Mouse (Mus musculus): ENCODE data around the gene 1110051M20Rik.

1110051M20Rik gene

DNA sequence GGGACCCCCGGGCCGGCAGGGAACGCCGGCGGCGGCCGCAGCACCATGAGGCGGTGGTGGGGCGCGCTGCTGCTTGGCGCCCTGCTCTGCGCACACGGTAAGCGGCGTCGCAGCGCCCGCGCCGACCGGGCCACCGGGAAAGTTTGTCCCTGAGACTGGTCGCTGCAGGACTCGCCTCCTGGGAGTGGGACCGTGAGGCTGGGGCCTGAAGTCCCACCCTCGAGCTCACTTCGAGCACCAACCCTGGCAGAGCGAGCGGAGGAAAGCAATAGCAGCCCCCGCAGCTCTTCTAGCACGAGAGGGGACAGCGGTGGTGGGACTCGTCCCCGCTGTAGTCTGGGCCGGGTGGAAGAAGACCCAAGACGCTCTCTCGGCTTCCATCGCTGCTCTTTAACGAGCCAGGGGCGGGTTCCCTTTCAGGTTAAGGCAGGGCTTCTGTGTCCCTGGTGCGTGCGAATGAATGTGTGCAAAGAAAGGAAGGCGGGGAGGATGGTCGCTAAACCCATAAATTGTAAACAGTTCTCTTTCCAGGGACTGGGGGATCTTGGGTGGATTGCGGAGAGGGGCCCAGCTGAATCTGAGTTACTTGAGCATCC, 13.2 kb upstream of the 1110051M20Rik start:
- DNase-seq (ENCODE audit: low spot score) = no peak

DNA sequence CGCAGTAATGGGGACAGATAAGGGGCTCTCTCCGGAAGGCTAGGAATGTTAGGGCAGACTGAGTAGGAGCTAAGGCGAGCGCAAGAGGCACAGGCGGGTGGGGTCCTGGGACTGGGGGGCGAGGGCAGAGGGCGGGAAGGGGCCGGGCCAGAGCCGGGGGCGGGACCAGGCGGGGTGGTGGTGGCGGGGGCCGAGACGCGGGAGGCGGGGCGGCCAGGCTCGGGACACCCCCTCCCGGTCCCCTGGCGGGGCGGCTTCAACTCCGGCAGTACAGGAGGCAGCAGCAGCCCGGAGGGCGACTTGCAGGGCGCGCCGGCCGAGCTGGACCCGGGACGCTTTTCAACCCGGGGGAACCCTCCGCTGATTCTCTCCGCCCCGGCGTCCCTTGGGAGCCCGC, 12.8 kb upstream of the 1110051M20Rik start, which contains the start of gene Lrp4:
Gene Lrp4 (plus strand): TSS at position 253 of the 397 bp plus-strand sequence.
- peak; percentile 32 for DNase-seq (ENCODE audit: low spot score)

DNA sequence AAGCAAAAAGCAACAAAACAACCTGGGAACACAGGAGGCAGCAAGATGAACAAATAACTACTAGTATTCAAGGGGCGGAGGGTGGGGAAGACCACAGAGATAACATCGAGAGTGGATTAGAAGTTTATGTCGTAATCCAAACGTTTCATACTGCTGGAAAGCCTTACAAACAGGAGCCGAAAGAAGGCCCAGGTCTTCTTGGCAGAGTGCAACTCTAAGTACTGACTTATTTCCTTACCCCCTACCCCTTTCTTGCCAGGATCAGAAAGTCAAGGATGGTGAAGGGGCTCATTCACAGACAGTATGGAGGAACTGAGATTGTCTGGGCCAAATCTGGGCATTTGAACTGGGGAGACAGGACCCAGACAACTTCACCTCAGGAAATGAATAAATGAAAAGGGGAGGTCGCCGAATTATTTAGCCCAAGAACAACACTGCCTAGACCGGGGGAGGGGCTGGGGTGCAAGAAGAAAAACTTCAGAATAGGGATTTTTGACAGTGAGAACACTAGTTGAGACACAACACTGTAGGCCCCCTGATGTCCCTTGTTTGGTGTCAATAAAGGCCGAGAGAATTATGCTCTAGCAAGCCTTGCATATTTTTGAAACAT, 12.1 kb upstream of the 1110051M20Rik start:
- DNase-seq (ENCODE audit: low spot score) = no peak

DNA sequence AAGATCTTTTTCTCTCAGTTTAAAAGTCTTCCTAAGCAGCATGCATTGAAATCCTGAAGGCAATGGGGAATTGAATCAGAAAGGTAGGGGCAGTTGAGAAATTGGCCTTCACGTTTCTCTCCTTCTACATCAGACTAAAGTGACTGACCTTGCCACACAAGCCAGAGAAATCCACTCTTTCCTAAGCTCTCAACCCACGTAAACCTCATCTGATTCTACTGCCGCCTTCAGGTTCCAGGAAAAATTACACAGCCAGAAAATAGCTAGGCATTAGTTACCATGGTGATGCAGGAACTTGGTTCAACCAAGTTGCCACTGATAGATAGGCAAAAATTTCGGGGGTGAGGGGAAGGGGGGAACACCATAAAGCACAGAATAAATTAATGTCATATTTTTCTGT, 11.3 kb upstream of the 1110051M20Rik start:
- DNase-seq (ENCODE audit: low spot score) = peak; percentile 31

DNA sequence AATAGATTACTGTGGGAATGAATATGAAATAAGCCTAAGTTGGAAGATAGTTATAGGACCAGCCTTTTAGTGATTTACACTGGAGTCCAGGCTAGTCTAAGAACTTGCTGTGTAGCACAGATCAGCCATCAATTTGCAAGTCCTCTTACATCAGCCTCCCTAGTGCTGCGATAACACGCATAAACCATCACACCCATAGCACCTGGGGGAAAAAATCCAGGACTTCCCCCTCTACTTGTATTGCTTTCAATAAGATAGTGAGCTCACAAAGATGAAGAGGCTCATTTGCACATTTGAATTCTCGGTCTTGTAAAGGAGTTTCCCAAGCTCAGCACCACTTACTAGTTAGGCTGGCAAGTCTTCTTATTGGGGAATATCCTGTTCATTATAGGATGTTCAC, 9.9 kb upstream of the 1110051M20Rik start:
- DNase-seq (ENCODE audit: low spot score) = no peak

DNA sequence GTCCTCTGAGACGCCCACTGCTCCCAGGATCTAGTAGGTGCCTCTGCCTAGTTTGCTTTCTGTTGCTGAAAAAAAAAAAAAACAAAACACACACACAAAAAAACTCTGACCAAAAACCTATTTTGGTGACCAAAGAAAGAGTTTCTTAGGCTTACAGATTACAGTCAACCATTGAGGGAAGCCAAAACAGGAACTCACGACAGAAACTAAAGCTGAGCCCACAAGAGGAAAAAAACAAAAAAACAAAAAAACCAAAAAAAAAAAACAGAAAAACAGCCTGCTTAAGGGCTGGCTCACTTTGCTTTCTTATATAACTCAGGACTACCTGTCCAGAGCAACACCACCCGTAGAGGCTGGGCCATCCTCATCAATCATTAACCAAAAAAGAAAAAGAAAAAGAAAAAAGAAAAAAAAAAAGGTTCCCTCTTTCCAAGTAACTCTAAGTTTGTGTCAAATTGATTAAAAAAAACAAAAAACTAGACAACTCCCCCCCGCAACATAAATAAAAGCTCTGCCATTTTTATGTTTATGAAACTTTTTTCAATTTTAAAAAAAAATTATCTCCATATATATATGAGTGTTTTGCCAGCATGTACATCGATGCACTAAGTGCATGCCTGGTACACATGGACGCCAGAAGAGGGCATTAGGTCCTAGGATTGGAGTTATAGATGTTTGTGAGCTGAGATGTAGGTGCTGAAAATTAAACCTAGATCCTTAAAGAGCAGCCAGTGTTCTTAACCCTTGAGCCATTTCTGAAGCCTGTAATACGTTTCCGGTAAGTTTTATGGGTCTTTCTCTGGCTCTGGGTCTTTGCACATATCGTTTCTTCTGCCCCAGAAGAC, 8.9 kb upstream of the 1110051M20Rik start:
- DNase-seq (ENCODE audit: low spot score) = no peak

DNA sequence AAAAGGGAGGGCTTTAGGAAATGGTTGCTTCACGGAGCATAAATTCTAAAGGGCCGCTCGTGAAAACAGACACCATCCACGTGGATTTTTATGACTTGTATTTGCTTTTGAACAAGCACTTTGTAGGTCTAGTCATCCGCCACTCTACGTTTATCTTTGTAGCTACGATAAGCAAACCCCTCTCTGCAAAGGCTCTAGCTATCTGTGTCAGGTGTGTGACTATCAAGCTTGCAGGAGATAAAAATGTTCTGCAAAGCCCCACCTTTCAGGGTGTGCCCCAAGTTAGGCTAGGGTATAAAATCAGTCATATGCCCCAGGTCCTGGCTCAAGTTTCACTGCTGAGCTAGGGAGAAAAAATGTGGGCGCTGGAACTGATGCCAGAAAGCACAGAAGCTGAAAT, 8.2 kb upstream of the 1110051M20Rik start:
- DNase-seq (ENCODE audit: low spot score) = no peak

DNA sequence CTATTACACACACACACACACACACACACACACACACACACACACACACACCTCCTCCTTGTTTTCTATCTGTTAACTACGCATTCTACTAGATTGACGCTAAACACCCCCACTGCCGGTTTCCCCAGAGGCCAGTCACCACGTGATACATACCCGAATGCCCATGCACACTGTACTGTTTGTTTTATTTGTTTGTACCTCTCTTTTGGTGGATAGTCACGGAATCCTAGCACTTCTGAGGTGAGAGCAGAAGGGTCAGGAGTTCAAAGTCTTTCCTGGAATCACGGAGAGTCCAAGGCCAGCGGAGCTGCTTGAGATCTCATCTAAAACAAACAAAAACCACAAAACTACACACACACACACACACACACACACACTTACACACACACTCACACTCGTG, 5.8 kb upstream of the 1110051M20Rik start:
- DNase-seq (ENCODE audit: low spot score) = no peak

DNA sequence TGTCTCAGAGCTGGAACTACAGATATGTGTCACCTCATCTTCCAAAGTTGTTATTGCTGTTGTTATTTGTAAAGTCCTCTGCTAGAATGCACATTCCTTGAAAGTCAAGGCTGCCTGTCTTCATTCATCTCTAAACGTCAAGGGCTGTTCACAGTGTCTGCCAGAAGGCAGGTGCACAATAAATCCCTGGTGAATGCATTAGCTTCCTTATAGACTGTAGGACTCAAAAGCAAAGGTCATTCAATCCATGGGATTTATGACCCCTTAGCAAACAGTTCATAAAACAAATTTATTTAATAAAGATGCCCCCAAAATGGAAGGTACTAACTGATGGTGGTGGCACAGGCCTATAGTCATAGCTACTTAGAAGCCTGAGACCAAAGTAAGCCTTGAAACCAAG, 5.2 kb upstream of the 1110051M20Rik start:
- no peak for DNase-seq (ENCODE audit: low spot score)

DNA sequence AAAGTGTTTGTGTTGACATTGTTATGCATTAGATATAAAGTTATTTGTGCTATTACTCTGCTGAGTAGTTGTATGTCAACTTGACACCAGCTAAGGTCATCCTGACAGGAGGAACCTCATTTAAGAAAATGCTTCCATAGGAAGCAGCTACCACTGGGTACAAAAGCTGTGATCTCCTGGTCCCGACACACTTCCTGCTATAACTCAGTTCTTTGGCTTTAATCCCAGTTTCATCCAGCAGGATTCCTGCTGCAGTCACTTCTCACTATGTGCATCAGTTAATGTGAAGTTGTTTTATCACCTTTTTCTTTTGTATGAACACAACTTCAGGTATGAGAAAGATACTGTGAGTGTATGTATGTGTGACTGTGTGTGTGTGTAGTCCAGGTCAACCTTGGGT, 2.3 kb downstream of the 1110051M20Rik start:
- no peak for DNase-seq (ENCODE audit: low spot score)

DNA sequence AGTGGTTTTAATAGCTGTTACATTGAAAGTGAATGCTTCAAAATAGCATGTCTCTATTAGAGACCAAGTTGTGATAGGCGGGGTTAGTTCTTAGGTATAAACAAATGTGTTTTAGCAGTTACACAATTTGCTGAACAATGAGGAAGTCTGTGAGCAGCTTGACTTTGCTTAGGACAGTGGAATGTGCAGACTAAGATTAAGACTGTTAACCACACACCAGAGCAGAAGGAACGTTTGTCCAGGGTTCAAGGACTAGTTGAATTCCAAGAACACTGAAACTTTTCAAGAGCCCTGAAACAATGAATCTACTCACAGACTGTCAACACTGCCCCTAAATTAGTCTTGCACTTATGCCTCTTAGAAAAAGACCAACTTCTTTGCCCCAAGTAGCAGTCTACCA, 2.8 kb downstream of the 1110051M20Rik start:
- no peak for DNase-seq (ENCODE audit: low spot score)

DNA sequence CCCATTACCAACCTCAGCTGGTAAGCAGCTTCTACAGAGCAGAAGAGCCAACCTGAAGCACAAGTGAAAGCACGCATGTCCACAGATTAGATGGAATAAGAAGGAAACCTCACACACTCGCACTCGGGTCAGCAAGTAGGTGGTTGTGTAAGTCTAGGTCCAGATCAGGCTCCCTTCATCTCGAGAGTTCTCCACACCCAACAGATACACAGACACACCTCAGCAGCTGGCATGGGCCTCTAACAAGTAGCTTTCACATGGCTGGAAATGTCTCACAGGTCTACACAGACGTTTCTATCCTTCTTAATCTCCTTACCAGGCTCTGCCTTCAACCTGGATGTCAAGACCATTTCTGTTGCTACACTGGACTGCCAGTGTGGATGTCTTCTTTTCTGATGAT, 3.8 kb downstream of the 1110051M20Rik start:
- no peak for DNase-seq (ENCODE audit: low spot score)

DNA sequence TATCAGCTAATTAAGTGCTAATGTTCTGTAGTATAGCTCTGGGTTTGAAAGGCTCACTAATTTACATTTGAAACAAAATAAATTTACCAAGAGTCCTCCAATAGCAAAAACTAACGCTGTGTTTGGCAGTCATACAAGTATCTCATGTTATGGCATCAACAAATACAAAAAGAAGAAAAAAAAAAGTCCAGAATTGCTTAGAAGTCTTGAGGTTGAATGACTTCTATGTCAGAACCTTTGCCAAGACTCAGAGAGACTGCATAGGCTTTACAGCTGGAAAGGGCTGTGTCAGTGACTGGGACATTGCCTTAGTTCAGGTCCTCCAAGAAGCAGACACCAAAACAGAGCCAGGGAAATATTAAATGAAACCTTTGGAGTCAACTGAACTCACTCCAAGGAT, 4.6 kb downstream of the 1110051M20Rik start:
- DNase-seq (ENCODE audit: low spot score) = no peak

DNA sequence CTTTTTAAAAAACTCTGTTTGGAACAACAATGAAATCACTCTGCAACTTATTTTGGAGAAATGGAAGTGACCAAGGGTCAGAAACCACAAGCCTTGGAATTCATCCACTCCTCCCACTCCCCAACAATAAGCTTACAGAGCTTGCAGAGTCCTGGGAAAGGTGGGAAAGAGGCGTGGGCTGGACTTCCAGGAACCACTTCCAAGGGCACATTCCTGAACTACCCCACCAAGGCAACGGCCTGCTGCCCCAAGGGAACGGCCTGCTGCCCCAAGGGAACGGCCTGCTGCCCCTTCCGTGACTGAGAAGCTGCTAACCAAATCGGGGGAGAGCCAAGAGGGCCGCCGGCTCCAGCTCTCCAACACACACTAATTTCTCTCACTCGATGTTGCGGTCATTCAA, 5.2 kb downstream of the 1110051M20Rik start:
- DNase-seq (ENCODE audit: low spot score) = no peak

DNA sequence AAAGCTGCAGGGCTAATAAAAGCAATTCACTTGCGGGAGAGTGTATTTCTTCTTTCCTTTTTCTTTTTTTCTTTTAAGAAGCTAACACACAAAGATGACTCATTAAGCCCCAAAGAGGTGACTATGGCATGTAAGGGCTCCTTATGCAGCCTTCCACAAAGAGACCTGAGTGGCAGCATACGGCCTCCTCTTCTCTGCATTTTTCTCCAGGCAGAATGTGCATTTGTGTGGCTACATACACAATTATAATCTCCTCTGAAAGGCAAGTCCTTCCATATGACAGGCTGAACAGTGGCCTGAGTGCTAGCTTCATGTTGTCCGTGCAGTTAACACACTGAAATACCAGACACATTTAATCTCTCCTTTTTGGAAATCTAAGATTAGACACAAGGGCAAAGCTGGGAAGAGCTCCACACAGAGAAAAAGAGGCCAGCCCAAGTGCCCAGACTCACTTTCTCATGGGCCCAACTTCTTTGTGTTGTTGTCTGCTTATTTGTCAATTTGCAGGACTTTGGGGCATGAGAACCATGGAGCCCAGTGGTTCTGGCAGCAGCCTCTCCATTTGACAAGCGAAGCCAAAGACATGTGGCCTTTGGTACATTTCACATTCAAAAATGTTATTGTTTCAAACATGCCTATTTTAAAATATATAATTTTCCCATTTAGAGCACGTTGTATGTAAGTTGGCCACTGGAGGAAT, 7.2 kb downstream of the 1110051M20Rik start:
- no peak for DNase-seq (ENCODE audit: low spot score)

DNA sequence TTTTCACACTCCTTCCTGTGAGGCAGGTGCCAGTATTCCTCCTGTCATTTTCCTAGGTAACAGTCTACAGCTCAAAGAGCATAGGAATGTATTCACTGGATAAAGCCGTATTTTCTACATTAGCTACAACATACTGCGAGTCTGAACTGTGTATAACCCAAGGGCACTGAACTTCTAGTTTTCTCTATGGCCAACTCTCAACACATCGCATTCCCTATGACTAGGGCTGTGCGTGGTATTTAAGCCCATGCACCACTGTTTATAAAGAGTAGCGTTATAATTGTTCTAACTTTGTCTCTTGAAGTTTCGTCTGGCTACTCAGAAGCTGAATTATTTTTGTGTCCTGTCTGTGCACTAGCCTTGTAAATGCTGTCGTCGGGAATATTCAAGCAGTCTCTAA, 7.8 kb downstream of the 1110051M20Rik start:
- no peak for DNase-seq (ENCODE audit: low spot score)

DNA sequence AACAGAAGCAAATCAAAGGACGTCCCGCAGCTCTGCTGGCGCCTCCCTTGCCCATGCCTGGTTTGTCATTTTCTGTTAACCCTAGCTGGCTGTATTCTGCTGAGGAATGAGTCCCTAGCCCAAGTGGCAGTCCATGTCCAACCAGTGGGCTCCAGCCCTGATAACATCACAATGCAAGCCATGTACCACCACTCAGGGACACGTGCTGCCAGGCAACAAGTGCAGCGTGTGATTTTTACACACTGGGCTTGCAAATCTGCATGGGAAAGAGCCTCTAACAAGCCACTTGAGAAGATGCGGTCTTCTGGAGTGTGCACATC, 13.9 kb downstream of the 1110051M20Rik start:
- DNase-seq (ENCODE audit: low spot score) = no peak

DNA sequence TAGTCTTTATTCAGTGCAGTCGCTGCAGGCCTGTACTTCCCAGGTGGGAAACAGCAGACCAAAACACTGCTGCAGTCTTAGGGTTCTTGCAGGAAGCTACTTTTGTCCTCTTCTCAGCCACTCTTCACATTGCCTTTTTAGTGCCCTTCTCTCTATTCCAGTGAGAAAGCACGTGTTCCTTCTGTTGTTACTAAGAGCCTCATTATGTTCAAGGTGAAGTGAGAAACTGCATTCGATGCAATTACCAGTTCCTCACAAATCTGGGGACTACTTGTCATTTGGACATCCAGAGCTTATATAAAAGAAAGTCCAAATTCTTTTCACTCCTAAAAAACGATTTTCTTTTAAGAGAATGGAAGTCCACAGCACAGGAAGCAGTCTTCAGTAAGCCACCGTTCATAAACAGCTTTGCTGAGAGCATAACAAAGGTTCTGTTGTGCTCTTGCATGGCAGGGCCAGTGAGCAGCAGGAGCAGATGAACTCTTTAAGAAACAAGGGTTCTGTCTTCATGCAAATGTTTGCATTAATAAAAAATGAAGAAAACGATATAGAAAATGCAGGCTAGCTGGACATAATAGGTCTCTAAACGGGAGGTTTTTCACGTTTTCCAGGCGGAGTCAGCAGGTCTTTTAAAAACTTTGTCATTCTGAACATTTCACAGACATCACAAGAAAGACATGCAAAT, 14.4 kb downstream of the 1110051M20Rik start:
- no peak for DNase-seq (ENCODE audit: low spot score)

DNA sequence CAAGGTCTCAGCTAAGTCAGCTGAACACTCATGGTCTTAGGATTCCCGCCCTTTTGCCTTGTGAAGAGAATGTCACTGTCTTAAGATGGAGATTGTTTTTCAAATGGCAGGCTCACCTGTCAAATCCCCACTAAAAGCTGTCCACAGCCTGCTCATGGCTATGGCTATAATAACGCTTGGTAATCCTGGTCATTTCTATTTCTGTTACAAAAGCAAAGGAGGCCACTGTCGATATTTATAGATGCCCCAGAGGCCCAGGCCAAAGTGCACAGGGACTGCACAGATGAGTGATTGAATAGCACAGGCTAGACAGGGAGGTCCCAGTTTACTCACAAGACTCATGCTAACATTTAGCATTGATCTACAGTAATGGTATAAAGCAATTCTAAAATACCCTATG, 15.4 kb downstream of the 1110051M20Rik start:
- DNase-seq (ENCODE audit: low spot score) = no peak

DNA sequence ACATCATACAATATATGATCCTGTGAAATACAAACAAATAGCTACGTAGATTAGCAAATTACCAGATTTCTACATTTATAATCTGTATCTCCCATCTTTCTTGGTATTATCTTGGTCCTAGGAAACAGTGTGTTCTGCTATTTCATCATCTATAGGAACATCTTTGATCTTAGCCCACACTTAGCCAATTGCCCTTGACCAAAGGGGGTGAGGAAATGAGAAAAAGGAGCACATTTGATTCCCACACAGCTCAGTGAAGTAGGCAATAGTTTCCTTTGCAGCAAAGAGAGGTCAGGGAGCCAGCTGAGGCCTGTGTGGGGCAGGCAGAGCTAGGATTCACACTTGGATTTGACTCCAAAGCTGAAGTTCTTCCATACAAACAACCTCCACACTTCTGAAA, 18.2 kb downstream of the 1110051M20Rik start:
- DNase-seq (ENCODE audit: low spot score) = no peak

DNA sequence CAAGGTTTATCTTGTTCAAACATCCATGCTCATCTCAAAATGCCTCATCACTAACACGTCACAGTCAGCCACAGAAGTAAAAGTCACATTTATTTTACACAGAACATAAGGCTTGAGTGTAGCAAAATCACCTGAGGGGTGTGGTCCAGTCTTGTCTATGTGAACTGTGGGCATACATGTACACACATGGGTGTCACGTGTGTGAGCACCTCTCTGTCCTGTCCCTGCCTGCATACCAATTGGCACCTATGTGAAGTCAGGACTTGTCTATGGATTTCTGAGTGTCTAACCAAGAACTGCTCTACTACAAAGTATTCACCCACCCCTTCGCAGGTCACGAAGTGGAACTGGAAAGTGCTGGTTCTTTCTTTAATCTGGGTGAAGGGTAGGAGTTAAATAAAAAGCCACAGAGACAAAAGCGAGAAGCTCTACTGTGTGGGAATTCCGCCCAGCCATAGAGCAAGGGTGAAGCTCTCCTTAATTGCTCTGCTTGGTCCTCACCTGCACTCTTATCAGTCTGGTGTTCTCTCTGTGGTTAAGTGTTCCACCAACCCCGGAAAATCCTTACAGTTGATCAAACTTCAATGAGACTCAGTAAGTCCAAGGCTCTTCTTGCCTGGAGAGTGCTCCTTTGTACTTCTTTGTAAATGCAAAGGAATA, 20.3 kb downstream of the 1110051M20Rik start:
- DNase-seq (ENCODE audit: low spot score) = no peak

DNA sequence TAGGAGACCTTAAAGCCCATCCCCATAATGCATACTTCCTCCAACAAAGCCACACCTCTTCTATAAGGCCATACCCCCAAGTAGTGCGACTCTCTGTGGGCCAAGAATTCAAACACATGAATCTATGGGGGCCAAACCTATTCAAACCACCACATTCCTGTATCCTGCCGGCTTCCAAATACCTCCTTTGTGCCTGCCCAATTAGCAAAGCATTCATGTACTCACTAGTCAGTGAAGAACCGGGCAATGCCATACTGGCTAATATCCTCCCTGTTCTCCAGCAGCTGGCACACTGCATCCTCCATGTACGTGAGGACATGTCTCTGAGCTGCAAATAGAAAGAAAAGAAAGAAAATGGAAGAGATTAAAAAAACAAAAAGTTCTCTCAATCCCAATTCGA, 22.9 kb downstream of the 1110051M20Rik start:
- no peak for DNase-seq (ENCODE audit: low spot score)

Data from layer of hippocampus, adult 11-12 months (tissue).